Mouse (Mus musculus) inflammation-experienced regulatory T-cells (primary cell): ENCODE data around the gene Zfp599. TPM values are rescaled to one million over a fixed set of nuclear protein-coding genes. Genes with fewer than 3 reads are reported as not detected.

Experiments used
- polyA plus RNA-seq, 2 experiments: library from polyadenylated mRNA; unstranded; fragments of 100-300 nt; shearing (Covaris generic); gene quantifications; one replicate each; pipeline ENCODE4 v1.2.1; 2017

The Zfp599 gene
- 1 to 10 TPM; 1.9 to 5.8 TPM for polyA plus RNA-seq

DNA sequence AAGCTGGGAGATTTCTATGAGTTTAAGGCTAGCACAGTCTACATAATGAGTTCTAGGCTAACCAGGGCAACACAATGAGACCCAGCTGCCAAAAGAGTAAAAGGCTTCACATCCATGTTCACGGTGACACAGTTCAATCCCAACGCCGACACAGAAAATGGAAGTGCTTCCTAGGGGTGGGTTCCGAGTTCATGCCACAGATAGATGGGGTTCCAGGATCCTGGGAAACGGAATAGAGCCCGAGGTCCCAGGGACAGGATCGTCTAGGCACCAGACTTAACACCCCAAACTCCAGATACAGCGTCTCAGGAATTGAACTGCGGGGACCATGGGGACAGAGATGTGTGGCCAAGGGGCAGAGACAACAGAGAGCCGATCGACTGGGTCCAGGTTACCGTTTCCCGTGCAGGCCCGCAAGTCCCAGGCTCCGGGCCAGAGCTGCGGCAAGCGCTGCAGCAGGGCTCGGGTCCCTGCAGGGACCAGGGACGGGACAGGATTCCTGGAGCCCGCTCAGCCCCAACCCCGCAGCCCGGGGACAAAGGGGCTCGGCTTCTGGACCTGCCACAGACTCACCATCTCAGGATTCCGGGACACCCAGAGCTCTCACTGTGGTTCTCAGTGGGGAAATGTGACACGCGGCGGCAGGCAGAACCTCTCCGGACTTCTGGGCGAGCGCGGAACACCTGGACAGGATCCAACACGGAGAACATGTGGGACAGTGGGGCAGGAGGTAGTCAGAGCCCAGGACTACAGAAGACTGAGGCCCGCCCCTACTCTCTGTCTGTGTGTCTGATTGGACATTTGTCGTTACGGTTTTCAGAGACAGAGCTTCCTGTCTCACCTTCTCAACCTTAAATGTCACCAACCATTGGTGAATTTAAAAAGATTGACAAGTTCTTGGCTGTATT, at the start of gene Zfp599:
Gene Zfp599, minus strand, starts transcription at position 712 of the 908 bp plus-strand sequence.

DNA sequence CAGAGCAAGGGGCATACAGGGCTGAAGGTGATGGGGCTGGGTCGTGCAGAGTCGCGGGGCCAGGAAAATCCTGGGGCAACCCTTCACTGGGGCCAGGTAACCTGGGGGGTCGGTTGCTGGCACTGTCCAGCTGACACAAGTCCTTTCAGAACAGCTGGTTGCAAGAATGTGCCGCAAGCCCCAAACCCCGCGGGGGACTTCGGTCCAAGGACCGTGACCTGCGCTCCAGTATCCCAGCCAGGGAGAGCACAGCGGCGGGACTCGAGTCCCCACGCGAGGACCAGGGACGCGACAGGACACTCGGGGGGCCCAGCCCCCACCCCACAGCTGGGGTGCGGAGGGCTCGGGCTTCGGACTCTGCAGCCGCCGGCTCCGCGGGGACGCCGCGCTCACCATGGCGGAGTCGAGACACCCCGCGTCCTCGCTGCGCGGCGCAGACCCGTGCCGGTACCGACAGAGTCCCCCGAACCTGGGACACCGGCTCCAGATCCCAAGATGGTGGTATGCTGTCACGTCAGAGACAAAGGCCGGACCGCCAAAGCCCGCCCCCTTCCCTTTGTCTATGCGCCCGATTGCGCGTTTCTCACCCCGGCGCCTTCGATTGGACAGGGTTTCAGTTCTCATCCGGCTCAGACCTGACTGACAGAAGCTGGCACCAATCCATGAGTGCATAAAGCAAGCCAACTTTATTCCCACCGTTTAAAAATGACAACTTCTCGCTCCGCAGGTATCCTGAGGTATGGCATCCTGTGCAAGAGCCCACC, 47.6 kb upstream of the Zfp599 start, which contains the start of gene Zfp810:
Gene Zfp810, minus strand, starts transcription at position 493 of the 764 bp plus-strand sequence.

GRCm38 (mm10) chr9:22225581-22226388, 33.9 kb downstream of the Zfp599 start, which contains the start of gene Zfp809:
TSS of gene Zfp809 (plus strand) at chr9:22225714.

Other genes starting within 250 kb of the Zfp599 start
- gene Elavl3, start 207.9 kb downstream of the Zfp599 start, polyA plus RNA-seq = under 1 TPM; 0.24 to 0.78 TPM
- gene Gm49318, start 188.6 kb downstream of the Zfp599 start, polyA plus RNA-seq = not detected
- gene Zfp653, start 188.5 kb downstream of the Zfp599 start, polyA plus RNA-seq = 10 to 100 TPM; 19.8 to 27.0 TPM
- gene Ecsit, start 174.5 kb downstream of the Zfp599 start, polyA plus RNA-seq = 10 to 100 TPM; 45.4 to 50.3 TPM
- gene Cnn1, start 160.7 kb downstream of the Zfp599 start, polyA plus RNA-seq = under 1 TPM; 0.13 to 0.38 TPM
- gene Elof1, start 142.7 kb downstream of the Zfp599 start, polyA plus RNA-seq = 10 to 100 TPM; 76.8 to 82.5 TPM
- 100 to 1,000 TPM; 197 to 281 TPM for gene Acp5, start 124.2 kb downstream of the Zfp599 start, polyA plus RNA-seq
- gene Pigyl, start 103.0 kb downstream of the Zfp599 start, polyA plus RNA-seq = 10 to 100 TPM; 38.0 to 39.5 TPM
- under 1 TPM; 0.11 to 0.22 TPM for gene Zfp872, start 71.8 kb downstream of the Zfp599 start, polyA plus RNA-seq
- 10 to 100 TPM; 35.2 to 35.5 TPM for gene Zfp809, start 34.2 kb downstream of the Zfp599 start, polyA plus RNA-seq
- gene Zfp810, start 47.8 kb upstream of the Zfp599 start, polyA plus RNA-seq = 10 to 100 TPM; 20.5 to 21.8 TPM
- gene Anln, start 129.3 kb upstream of the Zfp599 start, polyA plus RNA-seq = 1 to 10 TPM in 1 of 2 experiments, under 1 TPM in 1; 0.61 to 3.3 TPM
- gene 9530077C05Rik, start 151.6 kb upstream of the Zfp599 start, polyA plus RNA-seq = 1 to 10 TPM; 1.6 to 3.4 TPM
- not detected for gene Gm17545, start 194.4 kb upstream of the Zfp599 start, polyA plus RNA-seq
- 100 to 1,000 TPM; 108 to 131 TPM for gene Rp9, start 209.8 kb upstream of the Zfp599 start, polyA plus RNA-seq
- gene Bbs9, start 215.8 kb upstream of the Zfp599 start, polyA plus RNA-seq = 10 to 100 TPM; 16.2 to 32.4 TPM